Mouse (Mus musculus): ENCODE results near the gene Pigs. TPM values are rescaled to one million over a fixed set of nuclear protein-coding genes. Genes with fewer than 3 reads are reported as not detected.

Gene Pigs
- 35.8 and 40.6 TPM in 2 replicates for polyA plus RNA-seq (2012; rRNA removed)

GRCm38 (mm10) chr11:78327634-78328511 lies at the start of gene Pigs:
Gene Pigs (plus strand): TSS chr11:78328415.

GRCm38 (mm10) chr11:78290654-78291053 lies 37.6 kb upstream of the Pigs start, which contains the start of gene BC030499:
Gene BC030499 (plus strand): TSS chr11:78290841.

GRCm38 (mm10) chr11:78301357-78302084 lies 26.7 kb upstream of the Pigs start, which contains the start of gene Spag5:
Gene Spag5 (plus strand): TSS chr11:78301529.

GRCm38 (mm10) chr11:78322860-78323259 lies 5.4 kb upstream of the Pigs start, which contains the start of gene Aldoc:
Gene Aldoc (plus strand): TSS chr11:78322968.

GRCm38 (mm10) chr11:78343381-78344327 lies 15.4 kb downstream of the Pigs start, which contains the start of gene Unc119:
Gene Unc119 (plus strand): TSS chr11:78343482.

GRCm38 (mm10) chr11:78386508-78387043 lies 58.4 kb downstream of the Pigs start, which contains the start of gene Foxn1:
Gene Foxn1 (minus strand): TSS chr11:78386558.

Other genes starting within 250 kb of the Pigs start
- 13.7 and 15.4 TPM in 2 replicates for gene Eral1, start 248.0 kb upstream of the Pigs start, polyA plus RNA-seq (2012; rRNA removed)
- gene Fam222b, start 233.8 kb upstream of the Pigs start, polyA plus RNA-seq (2012; rRNA removed) = 8.2 and 9.1 TPM in 2 replicates
- 56.3 and 88.1 TPM in 2 replicates for gene Traf4, start 162.8 kb upstream of the Pigs start, polyA plus RNA-seq (2012; rRNA removed)
- 6.4 and 6.5 TPM in 2 replicates for gene Nek8, start 151.7 kb upstream of the Pigs start, polyA plus RNA-seq (2012; rRNA removed)
- gene Tlcd1, start 151.7 kb upstream of the Pigs start, polyA plus RNA-seq (2012; rRNA removed) = 23.7 and 47.3 TPM in 2 replicates
- gene Rpl23a, start 144.8 kb upstream of the Pigs start, polyA plus RNA-seq (2012; rRNA removed) = 14.0 and 21.6 TPM in 2 replicates
- 17.3 and 32.5 TPM in 2 replicates for gene Rab34, start 140.0 kb upstream of the Pigs start, polyA plus RNA-seq (2012; rRNA removed)
- gene Proca1, start 135.0 kb upstream of the Pigs start, polyA plus RNA-seq (2012; rRNA removed) = 0.09 and 0.15 TPM in 2 replicates
- 49.4 and 60.2 TPM in 2 replicates for gene Sdf2, start 82.7 kb upstream of the Pigs start, polyA plus RNA-seq (2012; rRNA removed)
- gene Supt6, start 82.4 kb upstream of the Pigs start, polyA plus RNA-seq (2012; rRNA removed) = 14.7 and 15.7 TPM in 2 replicates
- 46.4 and 52.0 TPM in 2 replicates for gene 2610507B11Rik, start 66.7 kb upstream of the Pigs start, polyA plus RNA-seq (2012; rRNA removed)
- gene BC030499, start 37.6 kb upstream of the Pigs start, polyA plus RNA-seq (2012; rRNA removed) = 0.06 TPM in 2 replicates
- 2.4 and 4.1 TPM in 2 replicates for gene Spag5, start 26.9 kb upstream of the Pigs start, polyA plus RNA-seq (2012; rRNA removed)
- gene Aldoc, start 5.4 kb upstream of the Pigs start, polyA plus RNA-seq (2012; rRNA removed) = 5.7 and 6.7 TPM in 2 replicates
- 13.9 and 17.0 TPM in 2 replicates for gene Unc119, start 15.1 kb downstream of the Pigs start, polyA plus RNA-seq (2012; rRNA removed)
- 1.5 and 1.9 TPM in 2 replicates for gene Foxn1, start 58.1 kb downstream of the Pigs start, polyA plus RNA-seq (2012; rRNA removed)
- 0.03 TPM in 2 replicates for gene Slc13a2, start 93.8 kb downstream of the Pigs start, polyA plus RNA-seq (2012; rRNA removed)
- 11.8 and 16.8 TPM in 2 replicates for gene Slc46a1, start 137.3 kb downstream of the Pigs start, polyA plus RNA-seq (2012; rRNA removed)
- gene Sarm1, start 169.3 kb downstream of the Pigs start, polyA plus RNA-seq (2012; rRNA removed) = 0.52 and 0.53 TPM in 2 replicates
- gene Vtn, start 170.7 kb downstream of the Pigs start, polyA plus RNA-seq (2012; rRNA removed) = 8.3 and 11.7 TPM in 2 replicates
- gene Sebox, start 175.0 kb downstream of the Pigs start, polyA plus RNA-seq (2012; rRNA removed) = 0.12 TPM in 1 of 2 replicates, not detected in the other
- gene Tmem199, start 183.8 kb downstream of the Pigs start, polyA plus RNA-seq (2012; rRNA removed) = 2.5 and 3.6 TPM in 2 replicates
- 20.2 and 26.0 TPM in 2 replicates for gene Poldip2, start 183.8 kb downstream of the Pigs start, polyA plus RNA-seq (2012; rRNA removed)
- 13.3 and 15.2 TPM in 2 replicates for gene Tnfaip1, start 207.9 kb downstream of the Pigs start, polyA plus RNA-seq (2012; rRNA removed)
- gene Ift20, start 207.9 kb downstream of the Pigs start, polyA plus RNA-seq (2012; rRNA removed) = 53.2 and 57.5 TPM in 2 replicates
- 21.2 and 26.4 TPM in 2 replicates for gene Tmem97, start 222.4 kb downstream of the Pigs start, polyA plus RNA-seq (2012; rRNA removed)